Mouse (Mus musculus) thymus, adult 2 months (tissue): ENCODE results near the gene Nell1.

Source experiments
- CTCF ChIP-seq: fragments of 200-500 bp; IDR thresholded peaks from 2 replicates; pipeline ENCODE4 v1.5.1; 2012; ENCODE audit warnings: mild to moderate bottlenecking, control low read depth, low read length, moderate library complexity, borderline replicate concordance; ENCODE audit not compliant: control insufficient read depth, poor library complexity, insufficient read depth; ENCODE audit errors: extremely low read depth
- POLR2A ChIP-seq: fragments of 200-500 bp; IDR thresholded peaks from 2 replicates; pipeline ENCODE4 v1.6.1; 2012; ENCODE audit warnings: mild to moderate bottlenecking, low read length, control low read depth, moderate library complexity; ENCODE audit not compliant: control insufficient read depth, poor library complexity, insufficient read depth; ENCODE audit errors: extremely low read depth

- no peak for TF ChIP-seq CTCF
- TF ChIP-seq POLR2A = no peak
Observed at GRCm38 (mm10) chr7:50053704-50054103, 79.0 kb downstream of the Nell1 start.
